Mouse (Mus musculus) left cerebral cortex, adult 18-20 months (tissue): Measurements from ENCODE around the gene Cep44. TPM values are rescaled to one million over a fixed set of nuclear protein-coding genes. Genes with fewer than 3 reads are reported as not detected.

Experiments used
- DNase-seq, 2 experiments: peaks; one replicate each; pipeline ENCODE4 v3.0.0; 2021 to 2022; ENCODE audit warnings: low spot score in 2 of 2, mixed read lengths in 1 of 2
- microRNA-seq, 2 experiments: library from miRNA; unstranded; fragments of <30 nt; microRNA quantifications; one replicate each; pipeline ENCODE4 v1.2.0; 2021
- total RNA-seq, 2 experiments: library from RNA; stranded (reverse); gene quantifications; 2 replicates each; pipeline ENCODE4 v1.2.3; 2021

The Cep44 gene
- total RNA-seq, 2 experiments from 2014 or later, result 20.1 to 20.8 TPM

GRCm38 (mm10) chr8:56489496-56489895, 61.4 kb downstream of the Cep44 start:
- peak; percentile 4 to 15 for DNase-seq

- no peak for DNase-seq
These were observed 64.8 kb downstream of the Cep44 start for GRCm38 (mm10) chr8:56486006-56486405.

Small RNA genes lying within 50 kb of the gene (microRNA-seq; reads per million reads assigned to microRNA genes)
- gene Gm25992, result 0 reads per million in 2 experiments

Other genes starting within 250 kb of the Cep44 start
- 10 to 100 TPM; 27.6 to 29.4 TPM for gene Fbxo8, start within 50 bp of the Cep44 start, total RNA-seq